Mouse (Mus musculus) limb, embryonic 10.5 days (tissue): ENCODE results near the gene Gm32687. TPM values are rescaled to one million over a fixed set of nuclear protein-coding genes. Genes with fewer than 3 reads are reported as not detected.
"Not testable (repeated sequence)": the region's sequence is repeated elsewhere in the genome, so short reads cannot be mapped to it uniquely, and the experiment has no call there.

Experiments used
- DNase-seq: peaks from one replicate; pipeline ENCODE4 v3.0.0-alpha.2; 2017; ENCODE audit warnings: low spot score
- H3K27ac ChIP-seq: fragments of 300-500 bp; sonication (generic); 2 replicates; pipeline ENCODE4 v1.5.1; 2016; ENCODE audit warnings: mild to moderate bottlenecking
- H3K27me3 ChIP-seq: fragments of 300-500 bp; sonication (generic); 2 replicates; pipeline ENCODE4 v1.6.1; 2016; ENCODE audit warnings: low read depth, mild to moderate bottlenecking; ENCODE audit not compliant: poor library complexity, severe bottlenecking
- H3K36me3 ChIP-seq: fragments of 300-500 bp; sonication (generic); 2 replicates; pipeline ENCODE4 v1.6.1; 2016; ENCODE audit warnings: mild to moderate bottlenecking, moderate library complexity
- H3K4me1 ChIP-seq: fragments of 300-500 bp; sonication (generic); 2 replicates; pipeline ENCODE4 v1.6.1; 2016
- H3K4me3 ChIP-seq: fragments of 300-500 bp; sonication (generic); 2 replicates; pipeline ENCODE4 v1.5.1; 2016; ENCODE audit warnings: mild to moderate bottlenecking, moderate library complexity
- H3K9me3 ChIP-seq: fragments of 300-500 bp; sonication (generic); replicated peaks from 2 replicates; pipeline ENCODE4 v1.6.1; 2016; ENCODE audit warnings: mild to moderate bottlenecking
- WGBS: fragments of 180-500 bp; shearing (Covaris S2); methylation state at CpG from one replicate; pipeline ENCODE4 v1.1.7; 2016; 5-methylcytosine and 5-hydroxymethylcytosine counted together
- polyA plus RNA-seq: library from polyadenylated mRNA; unstranded; fragments of >200 nt; fragmentation: Nextera tagmentation; extraction: Ambion mirVana; gene quantifications from 2 replicates; pipeline ENCODE4 v1.2.1, GENCODE M21; 2016

The Gm32687 gene
- polyA plus RNA-seq = 9.1 and 10.2 TPM in 2 replicates

DNA sequence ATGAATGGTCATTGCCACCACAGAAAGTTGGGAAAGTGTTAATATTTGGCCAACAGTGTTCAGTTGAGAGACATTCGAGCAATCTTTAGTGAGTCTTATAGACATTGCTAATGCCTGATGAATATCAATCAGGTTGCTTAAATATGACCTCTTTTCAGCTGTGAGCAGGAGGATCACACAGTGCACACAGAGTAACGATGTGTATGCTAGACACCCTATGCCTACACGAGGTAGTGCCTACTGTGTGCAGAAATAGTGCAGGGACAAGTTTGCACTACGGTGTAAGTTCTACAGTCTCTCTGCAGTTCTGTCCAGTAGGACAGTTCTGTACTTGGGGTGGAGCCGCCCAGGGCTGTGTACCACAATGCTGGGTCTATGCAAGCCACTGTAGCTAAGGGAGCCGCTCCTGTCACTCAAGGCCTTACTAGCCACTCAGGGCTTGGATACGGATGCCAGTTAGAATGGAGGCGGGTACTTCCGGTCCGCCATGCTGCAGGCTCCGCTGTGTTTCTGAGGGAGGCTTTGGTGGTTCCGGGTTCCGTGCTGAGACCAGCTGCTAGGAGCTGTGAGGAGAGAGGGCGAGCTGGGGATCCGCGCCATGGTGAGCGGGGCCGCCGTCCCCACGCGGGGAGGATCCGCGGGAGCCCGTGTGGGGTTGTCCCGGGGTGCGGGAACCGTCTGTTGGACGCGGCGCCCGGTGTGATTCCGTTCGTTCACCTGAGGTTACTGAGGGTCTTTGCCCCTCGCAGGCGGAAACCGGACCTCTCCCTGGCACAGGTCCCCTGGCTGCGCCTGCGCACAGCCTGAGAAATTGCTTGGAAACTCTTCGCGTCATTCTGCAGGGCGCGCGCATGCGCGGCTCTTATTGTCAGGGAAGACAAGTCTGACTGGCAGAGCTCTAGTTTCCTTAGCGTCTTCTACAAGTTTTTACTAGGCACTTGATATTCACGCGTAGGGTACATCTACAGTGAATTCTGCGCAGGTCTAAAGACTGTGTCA is at the start of gene Gm32687:
TSS of gene Gm32687 (plus strand) at position 526 of the 999 bp plus-strand sequence.
- 23% methylated on average over 5 of the region's 49 CpGs for WGBS
- not testable (repeated sequence) for H3K27me3 ChIP-seq, H3K4me1 ChIP-seq, H3K27ac ChIP-seq, DNase-seq, H3K4me3 ChIP-seq, H3K9me3 ChIP-seq, H3K36me3 ChIP-seq

- H3K36me3 ChIP-seq, H3K4me3 ChIP-seq, DNase-seq, H3K4me1 ChIP-seq, H3K27me3 ChIP-seq, H3K9me3 ChIP-seq, H3K27ac ChIP-seq: not testable (repeated sequence)
- no CpG with 5 or more reads among the region's 18 CpGs for WGBS
These were observed 17.5 kb upstream of the Gm32687 start for GRCm38 (mm10) chr10:81846219-81846618.

DNA sequence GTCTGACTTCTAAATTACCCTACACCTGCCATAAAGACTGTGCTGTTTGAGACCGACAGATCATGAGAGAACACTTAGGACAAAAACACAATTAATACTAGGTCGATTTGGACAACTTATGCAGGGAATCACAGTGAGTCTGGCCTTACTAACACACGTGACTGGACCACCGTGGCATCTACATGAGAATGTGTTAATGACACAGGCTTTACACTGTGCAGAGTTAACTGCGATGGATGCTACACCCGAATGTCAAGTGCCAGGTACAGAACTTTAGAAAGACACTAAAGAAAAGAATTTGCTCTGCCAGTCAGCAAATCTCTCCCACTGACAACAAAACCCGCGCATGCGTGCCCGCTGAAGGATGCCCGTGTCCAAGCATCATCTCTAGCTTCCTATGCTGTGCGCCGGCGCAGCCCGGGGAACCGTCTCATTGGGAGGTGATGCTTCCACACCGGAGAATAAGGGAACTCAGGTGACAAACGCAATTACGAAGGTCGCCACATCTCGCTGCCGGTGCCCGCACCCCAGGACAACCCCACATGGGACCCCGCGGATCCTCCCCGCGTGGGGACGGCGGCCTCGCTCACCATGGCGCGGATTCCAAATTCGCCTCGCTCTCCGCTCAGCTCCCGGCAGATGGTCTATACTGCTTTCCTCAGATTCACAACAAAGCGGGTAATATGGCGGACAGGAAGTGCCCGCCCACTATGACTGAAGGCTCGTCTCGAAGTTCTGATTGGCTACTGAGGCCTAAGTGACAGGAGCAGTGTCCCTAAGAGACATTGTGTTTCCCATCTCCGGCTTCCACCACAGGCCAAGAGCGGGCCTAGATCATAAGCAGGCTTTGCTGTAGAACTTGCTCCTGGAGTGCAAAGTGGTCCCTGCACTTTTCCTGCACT is 66.4 kb downstream of the Gm32687 start, which contains the start of gene Zfp781:
TSS of gene Zfp781 (minus strand) at position 639 of the 902 bp plus-strand sequence.
- not testable (repeated sequence) for H3K4me3 ChIP-seq, H3K9me3 ChIP-seq, H3K4me1 ChIP-seq, H3K27ac ChIP-seq, DNase-seq, H3K36me3 ChIP-seq, H3K27me3 ChIP-seq
- no CpG with 5 or more reads among the region's 43 CpGs for WGBS

Other genes with a start within 250 kb of the Gm32687 start
- gene Sirt6, start 236.1 kb upstream of the Gm32687 start, polyA plus RNA-seq = 53.3 and 58.5 TPM in 2 replicates
- 8.0 and 8.6 TPM in 2 replicates for gene Ankrd24, start 235.4 kb upstream of the Gm32687 start, polyA plus RNA-seq
- gene Gm10778, start 214.9 kb upstream of the Gm32687 start, polyA plus RNA-seq = 4.2 and 5.1 TPM in 2 replicates
- gene Zfp433, start 159.1 kb upstream of the Gm32687 start, polyA plus RNA-seq = 11.7 and 14.2 TPM in 2 replicates
- gene Gm3055, start 92.8 kb upstream of the Gm32687 start, polyA plus RNA-seq = 10.1 and 12.5 TPM in 2 replicates
- gene Gm4767, start 51.7 kb upstream of the Gm32687 start, polyA plus RNA-seq = 3.4 and 4.3 TPM in 2 replicates
- gene Zfp781, start 66.5 kb downstream of the Gm32687 start, polyA plus RNA-seq = 4.3 and 4.7 TPM in 2 replicates
- 16.3 and 20.2 TPM in 2 replicates for gene Zfp873, start 184.2 kb downstream of the Gm32687 start, polyA plus RNA-seq
- 4.5 and 5.9 TPM in 2 replicates for gene BC024063, start 219.4 kb downstream of the Gm32687 start, polyA plus RNA-seq